Mouse (Mus musculus): ENCODE measurements around the gene Tmem115.
A peak's percentile ranks its signal among the peaks of the same experiment; 100 is the strongest.

Tmem115 gene

GRCm38 (mm10) chr9:107521711-107522399 is 11.9 kb upstream of the Tmem115 start:
- no peak for DNase-seq (ENCODE audit: low spot score in 2 of 2)

GRCm38 (mm10) chr9:107522400-107522711 is 11.4 kb upstream of the Tmem115 start:
- DNase-seq (ENCODE audit: low spot score in 2 of 2), result no peak

GRCm38 (mm10) chr9:107526198-107527026 is 7.3 kb upstream of the Tmem115 start:
- DNase-seq (ENCODE audit: low spot score in 2 of 2), result peak; percentile 66 to 70

GRCm38 (mm10) chr9:107534408-107535202 is 860 bp downstream of the Tmem115 start:
- DNase-seq (ENCODE audit: low spot score in 2 of 2), result peak in 1 of 2 experiments; percentile 25

- no peak for DNase-seq (ENCODE audit: low spot score in 2 of 2)
Measured at GRCm38 (mm10) chr9:107538231-107538630, 4.5 kb downstream of the Tmem115 start.

- DNase-seq (ENCODE audit: low spot score in 2 of 2), result no peak
Measured at GRCm38 (mm10) chr9:107538711-107539110, 5.0 kb downstream of the Tmem115 start.

- no peak for DNase-seq (ENCODE audit: low spot score in 2 of 2)
Measured at GRCm38 (mm10) chr9:107539940-107540339, 6.2 kb downstream of the Tmem115 start.

- DNase-seq (ENCODE audit: low spot score in 2 of 2), result no peak
Measured at GRCm38 (mm10) chr9:107540420-107540819, 6.7 kb downstream of the Tmem115 start.

- DNase-seq (ENCODE audit: low spot score in 2 of 2), result no peak
Measured at GRCm38 (mm10) chr9:107541005-107541404, 7.3 kb downstream of the Tmem115 start.

GRCm38 (mm10) chr9:107541474-107542351 is 8.0 kb downstream of the Tmem115 start, which contains the start of the genes Cyb561d2 and Nprl2:
TSS of gene Cyb561d2 (minus strand) at chr9:107542193.
TSS of gene Nprl2 (plus strand) at chr9:107542226.
- peak; percentile 82 to 87 for DNase-seq (ENCODE audit: low spot score in 2 of 2)

GRCm38 (mm10) chr9:107542352-107542686 is 8.6 kb downstream of the Tmem115 start:
- no peak for DNase-seq (ENCODE audit: low spot score in 2 of 2)

GRCm38 (mm10) chr9:107542721-107543120 is 9.0 kb downstream of the Tmem115 start:
- DNase-seq (ENCODE audit: low spot score in 2 of 2), result no peak

- DNase-seq (ENCODE audit: low spot score in 2 of 2), result no peak
Measured at GRCm38 (mm10) chr9:107543299-107543698, 9.6 kb downstream of the Tmem115 start.

- DNase-seq (ENCODE audit: low spot score in 2 of 2), result no peak
Measured at GRCm38 (mm10) chr9:107544196-107544700, 10.5 kb downstream of the Tmem115 start.

- no peak for DNase-seq (ENCODE audit: low spot score in 2 of 2)
Measured at GRCm38 (mm10) chr9:107544729-107545128, 11.0 kb downstream of the Tmem115 start.

GRCm38 (mm10) chr9:107545199-107545598 is 11.5 kb downstream of the Tmem115 start:
- DNase-seq (ENCODE audit: low spot score in 2 of 2), result no peak

- peak; percentile 56 to 80 for DNase-seq (ENCODE audit: low spot score in 2 of 2)
Measured at GRCm38 (mm10) chr9:107545602-107546001, 11.9 kb downstream of the Tmem115 start.

GRCm38 (mm10) chr9:107547026-107547425 is 13.3 kb downstream of the Tmem115 start, which contains the start of gene Zmynd10:
TSS of gene Zmynd10 (plus strand) at chr9:107547298.
- DNase-seq (ENCODE audit: low spot score in 2 of 2), result peak; percentile 69 to 82

- DNase-seq (ENCODE audit: low spot score in 2 of 2), result no peak
Measured at GRCm38 (mm10) chr9:107547957-107548356, 14.2 kb downstream of the Tmem115 start.

GRCm38 (mm10) chr9:107548820-107549219 is 15.1 kb downstream of the Tmem115 start:
- no peak for DNase-seq (ENCODE audit: low spot score in 2 of 2)
